Mouse (Mus musculus) liver, postnatal 0 days (tissue): ENCODE measurements around the gene Kif21a. TPM values are rescaled to one million over a fixed set of nuclear protein-coding genes. Genes with fewer than 3 reads are reported as not detected.

Source experiments
- ATAC-seq: fragments of 200-750 bp; cut with Nextera tagmentation; 2 replicates; pipeline ENCODE4 v1.8.0; 2017; ENCODE audit warnings: mild to moderate bottlenecking, moderate library complexity
- DNase-seq: peaks from one replicate; pipeline ENCODE4 v3.0.0-alpha.2; 2016
- H3K27ac ChIP-seq: fragments of 300-500 bp; sonication (generic); 2 replicates; pipeline ENCODE4 v1.5.1; 2014; ENCODE audit warnings: antibody characterized with exemption, moderate library complexity, mild to moderate bottlenecking, low read depth
- H3K27me3 ChIP-seq: fragments of 300-500 bp; sonication (generic); 2 replicates; pipeline ENCODE4 v1.6.1; 2014; ENCODE audit warnings: low read length, control low read depth, mixed read lengths; ENCODE audit not compliant: insufficient read depth
- H3K36me3 ChIP-seq: fragments of 300-500 bp; sonication (generic); replicated peaks from 2 replicates; pipeline ENCODE4 v1.6.1; 2014; ENCODE audit warnings: mild to moderate bottlenecking, control low read depth, low read length, moderate library complexity, mixed read lengths; ENCODE audit not compliant: insufficient read depth
- H3K4me1 ChIP-seq: fragments of 300-500 bp; sonication (generic); 2 replicates; pipeline ENCODE4 v1.6.1; 2014; ENCODE audit warnings: antibody characterized with exemption, mild to moderate bottlenecking, control low read depth; ENCODE audit not compliant: insufficient read depth
- H3K4me2 ChIP-seq: fragments of 300-500 bp; sonication (generic); 2 replicates; pipeline ENCODE4 v1.6.1; 2014; ENCODE audit warnings: low read depth, mild to moderate bottlenecking, low read length, moderate library complexity, mixed read lengths
- H3K4me3 ChIP-seq: fragments of 300-500 bp; sonication (generic); 2 replicates; pipeline ENCODE4 v1.5.1; 2014; ENCODE audit warnings: low read depth, low read length
- H3K9ac ChIP-seq: fragments of 300-500 bp; sonication (generic); replicated peaks from 2 replicates; pipeline ENCODE4 v1.6.1; 2014; ENCODE audit warnings: mild to moderate bottlenecking, moderate library complexity
- H3K9me3 ChIP-seq: fragments of 300-500 bp; sonication (generic); 2 replicates; pipeline ENCODE4 v1.6.1; 2016; ENCODE audit warnings: mild to moderate bottlenecking, control low read depth, low read length, mixed read lengths
- CTCF ChIP-seq: sonication (generic); IDR thresholded peaks from 2 replicates; pipeline ENCODE4 v1.5.1; 2016; ENCODE audit warnings: antibody characterized with exemption, low read depth
- EP300 ChIP-seq: IDR thresholded peaks from 2 replicates; pipeline ENCODE4 v1.6.1; 2016; ENCODE audit warnings: antibody characterized with exemption, low read depth, mild to moderate bottlenecking
- WGBS: fragments of 180-500 bp; shearing (Covaris S2); extraction: QIAGEN DNeasy Blood & Tissue Kit; methylation state at CpG from one replicate; pipeline ENCODE4 v1.1.7; 2014; ENCODE audit not compliant: insufficient replicate concordance; 5-methylcytosine and 5-hydroxymethylcytosine counted together
- polyA plus RNA-seq: library from polyadenylated mRNA; unstranded; fragments of >200 nt; fragmentation: Nextera tagmentation; extraction: Ambion mirVana; gene quantifications from 2 replicates; pipeline ENCODE4 v1.2.1, GENCODE M21; 2015

The Kif21a gene
- polyA plus RNA-seq, 1 experiment from 2014 or later, result 5.2 TPM

GRCm38 (mm10) chr15:91022276-91022675, 27.5 kb downstream of the Kif21a start:
- TF ChIP-seq EP300 (no peak), CTCF (no peak)
- H3K36me3 ChIP-seq, result no peaks in the 10 kb centered on the region
- no peaks in the 10 kb centered on the region for H3K9me3 ChIP-seq
- no peak overlapping the region for H3K27ac ChIP-seq
- DNase-seq (no peak), ATAC-seq (no peak)
- no peak overlapping the region for H3K9ac ChIP-seq
- no peaks in the 10 kb centered on the region for H3K27me3 ChIP-seq
- no peak overlapping the region for H3K4me3 ChIP-seq
- H3K4me1 ChIP-seq, result no peaks in the 10 kb centered on the region
- WGBS, result 66% methylated on average over 8 of the region's 8 CpGs
- no peak overlapping the region for H3K4me2 ChIP-seq

GRCm38 (mm10) chr15:91018861-91019187, 30.9 kb downstream of the Kif21a start:
- no peaks in the 10 kb centered on the region for H3K4me1 ChIP-seq
- no peak overlapping the region for H3K27ac ChIP-seq
- H3K9ac ChIP-seq, result no peak overlapping the region
- no peak overlapping the region for H3K4me3 ChIP-seq
- no peaks in the 10 kb centered on the region for H3K36me3 ChIP-seq
- TF ChIP-seq CTCF, result no peak
- no peak for TF ChIP-seq EP300
- no peak overlapping the region for H3K4me2 ChIP-seq
- H3K9me3 ChIP-seq, result no peaks in the 10 kb centered on the region
- WGBS, result 63% methylated on average over 3 of the region's 3 CpGs
- H3K27me3 ChIP-seq, result no peaks in the 10 kb centered on the region
- no peak for ATAC-seq
- no peak for DNase-seq

- no peak overlapping the region for H3K27ac ChIP-seq
- ATAC-seq (no peak; the same call in 1 of the 2 replicates), DNase-seq (no peak)
- H3K4me2 ChIP-seq, result no peak overlapping the region
- H3K4me3 ChIP-seq, result no peak overlapping the region
- no peaks in the 10 kb centered on the region for H3K36me3 ChIP-seq
- WGBS, result 76% methylated on average over 9 of the region's 9 CpGs
- no peaks in the 10 kb centered on the region for H3K9me3 ChIP-seq
- no peaks in the 10 kb centered on the region for H3K27me3 ChIP-seq
- no peak overlapping the region for H3K9ac ChIP-seq
- no peaks in the 10 kb centered on the region for H3K4me1 ChIP-seq
- TF ChIP-seq EP300 (no peak), CTCF (no peak)
Measured at GRCm38 (mm10) chr15:91018161-91018860, 31.4 kb downstream of the Kif21a start.

- Histone ChIP-seq H3K4me2 (no peak overlapping the region), H3K27me3 (no peaks in the 10 kb centered on the region), H3K27ac (no peak overlapping the region), H3K4me3 (no peak overlapping the region), H3K36me3 (no peaks in the 10 kb centered on the region), H3K9me3 (no peaks in the 10 kb centered on the region), H3K9ac (no peak overlapping the region), H3K4me1 (0 out of 2 replicates have a peak, but pooled peaks cover 1% of the 10 kb centered on the region)
- no peak for TF ChIP-seq EP300
- TF ChIP-seq CTCF, result no peak
- WGBS, result 75% methylated on average over 23 of the region's 23 CpGs
- no peak for ATAC-seq
- no peak for DNase-seq
Measured at GRCm38 (mm10) chr15:91017261-91018160, 32.2 kb downstream of the Kif21a start.

- no peak for TF ChIP-seq EP300
- no peak for TF ChIP-seq CTCF
- WGBS, result 87% methylated on average over 12 of the region's 12 CpGs
- Histone ChIP-seq H3K27me3 (no peaks in the 10 kb centered on the region), H3K27ac (no peak overlapping the region), H3K36me3 (no peaks in the 10 kb centered on the region), H3K4me1 (0 out of 2 replicates have a peak, but pooled peaks cover 2% of the 10 kb centered on the region), H3K9me3 (no peaks in the 10 kb centered on the region), H3K4me2 (no peak overlapping the region), H3K4me3 (no peak overlapping the region), H3K9ac (no peak overlapping the region)
- ATAC-seq (no peak), DNase-seq (no peak)
Measured at GRCm38 (mm10) chr15:91016366-91016765, 33.4 kb downstream of the Kif21a start.

GRCm38 (mm10) chr15:91012793-91013580, 36.8 kb downstream of the Kif21a start:
- Histone ChIP-seq H3K27me3 (no peaks in the 10 kb centered on the region), H3K9me3 (no peaks in the 10 kb centered on the region), H3K4me3 (no peak overlapping the region), H3K9ac (no peak overlapping the region), H3K27ac (no peak overlapping the region), H3K36me3 (no peaks in the 10 kb centered on the region), H3K4me2 (peak overlapping the region; percentile 42), H3K4me1 (0 out of 2 replicates have a peak, but pooled peaks cover 2% of the 10 kb centered on the region)
- TF ChIP-seq CTCF, result no peak
- TF ChIP-seq EP300, result no peak
- 22% methylated on average over 6 of the region's 6 CpGs for WGBS
- ATAC-seq (0 out of 2 replicates have a peak, but pooled peaks have one; percentile 25), DNase-seq (no peak)
